Mouse (Mus musculus): ENCODE measurements around the gene Espl1.

The Espl1 gene

GRCm38 (mm10) chr15:102295633-102296367 is at the start of gene Espl1:
Gene Espl1, plus strand, starts transcription at chr15:102296266.
- peak; percentile 92 to 95 for DNase-seq (ENCODE audit: low spot score in 2 of 2)

- DNase-seq (ENCODE audit: low spot score in 2 of 2) = peak; percentile 98
These were observed 49.2 kb upstream of the Espl1 start for GRCm38 (mm10) chr15:102246866-102247251.

GRCm38 (mm10) chr15:102247252-102248130 is 48.6 kb upstream of the Espl1 start:
- DNase-seq (ENCODE audit: low spot score in 2 of 2) = peak; percentile 87 to 88

GRCm38 (mm10) chr15:102248131-102248811 is 47.8 kb upstream of the Espl1 start:
- no peak for DNase-seq (ENCODE audit: low spot score in 2 of 2)

DNA sequence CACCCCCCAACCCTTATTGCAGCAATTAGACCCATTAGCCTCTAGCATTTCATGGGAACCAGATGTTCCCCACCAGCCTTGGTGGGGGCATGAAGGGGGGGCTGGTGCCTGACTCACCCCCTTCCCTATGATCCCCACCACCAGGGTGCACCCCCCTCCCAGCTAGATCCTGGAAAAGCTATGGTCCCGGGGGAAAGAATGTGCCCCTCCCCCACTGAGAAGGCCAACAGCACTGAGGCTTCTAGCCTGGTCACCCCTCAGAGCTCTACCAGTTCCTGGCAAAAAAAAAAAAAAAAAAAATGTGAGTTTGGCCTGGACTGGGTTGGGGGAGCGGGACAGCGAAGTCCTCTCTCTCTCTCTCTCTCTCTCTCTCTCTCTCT is 47.3 kb upstream of the Espl1 start:
- no peak for DNase-seq (ENCODE audit: low spot score in 2 of 2)

GRCm38 (mm10) chr15:102249251-102249691 is 46.8 kb upstream of the Espl1 start:
- no peak for DNase-seq (ENCODE audit: low spot score in 2 of 2)

GRCm38 (mm10) chr15:102249967-102250366 is 46.1 kb upstream of the Espl1 start:
- DNase-seq (ENCODE audit: low spot score in 2 of 2) = no peak

DNA sequence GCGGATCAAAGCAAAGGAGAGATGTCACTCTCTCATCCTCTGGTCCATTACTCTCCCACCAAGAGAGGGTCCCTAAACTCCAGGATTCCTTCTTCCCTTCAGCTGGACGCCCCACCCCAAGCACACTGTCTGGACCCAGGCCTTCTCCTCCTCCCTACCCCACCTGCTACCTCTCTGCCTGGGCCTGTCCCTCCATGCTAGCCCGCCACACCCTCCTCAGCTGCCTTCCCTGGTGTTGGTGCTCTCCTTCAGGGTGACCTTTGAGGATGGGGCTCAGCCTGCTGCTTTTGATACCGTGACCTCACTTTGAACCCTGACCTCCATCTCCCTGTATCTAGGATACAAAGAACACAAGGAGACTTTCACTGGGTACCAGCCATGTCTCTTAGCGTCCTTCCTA is 45.5 kb upstream of the Espl1 start:
- no peak for DNase-seq (ENCODE audit: low spot score in 2 of 2)

- no peak for DNase-seq (ENCODE audit: low spot score in 2 of 2)
These were observed 40.4 kb upstream of the Espl1 start for GRCm38 (mm10) chr15:102255547-102256255.

GRCm38 (mm10) chr15:102256431-102257201 is 39.5 kb upstream of the Espl1 start:
- DNase-seq (ENCODE audit: low spot score in 2 of 2) = no peak

DNA sequence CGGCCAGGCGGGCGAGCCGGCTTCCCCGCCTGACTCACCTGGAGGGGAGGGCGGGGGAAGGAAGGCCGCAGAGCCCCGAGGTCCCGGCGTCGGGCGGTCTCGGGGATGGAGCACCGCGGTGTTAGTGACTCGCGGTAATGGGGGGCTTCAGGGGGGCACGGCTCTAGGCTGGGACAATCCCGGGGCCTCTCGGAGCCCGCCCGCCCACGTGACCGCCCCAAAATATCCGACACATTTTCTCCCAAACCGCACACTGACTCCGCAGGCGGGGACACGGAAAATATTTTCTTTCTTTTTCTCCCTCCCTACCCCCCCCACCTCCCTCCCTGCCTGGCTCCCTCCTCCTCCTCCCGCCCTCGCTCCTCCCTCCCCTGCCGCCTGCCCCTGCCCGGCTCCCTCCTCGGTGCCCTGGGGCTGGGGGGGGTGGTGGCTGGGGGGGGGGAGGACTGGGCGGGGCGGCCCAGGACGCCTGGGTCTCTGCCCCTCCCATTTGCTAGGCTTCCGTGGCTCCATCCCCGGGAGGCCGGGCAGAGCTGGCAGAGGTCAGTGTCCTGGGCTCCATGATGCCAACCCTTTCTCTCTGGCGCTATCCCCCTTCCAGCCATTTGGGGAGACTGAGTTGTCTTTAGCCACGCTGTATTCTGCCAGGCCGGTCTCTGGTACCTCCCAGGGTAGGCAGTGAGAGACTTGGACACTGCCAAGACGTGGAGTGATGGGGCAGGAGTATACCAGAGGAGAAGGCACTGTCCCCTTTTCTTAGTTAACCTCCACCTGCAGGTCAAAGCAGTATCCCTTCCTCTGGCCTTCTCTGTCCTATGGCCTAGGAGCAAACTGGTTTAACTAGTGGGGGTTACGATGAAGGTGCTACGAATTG is 38.6 kb upstream of the Espl1 start, which contains the start of gene Rarg:
Gene Rarg, minus strand, starts transcription at position 316 of the 874 bp plus-strand sequence.
- DNase-seq (ENCODE audit: low spot score in 2 of 2) = peak in 1 of 2 experiments; percentile 59

DNA sequence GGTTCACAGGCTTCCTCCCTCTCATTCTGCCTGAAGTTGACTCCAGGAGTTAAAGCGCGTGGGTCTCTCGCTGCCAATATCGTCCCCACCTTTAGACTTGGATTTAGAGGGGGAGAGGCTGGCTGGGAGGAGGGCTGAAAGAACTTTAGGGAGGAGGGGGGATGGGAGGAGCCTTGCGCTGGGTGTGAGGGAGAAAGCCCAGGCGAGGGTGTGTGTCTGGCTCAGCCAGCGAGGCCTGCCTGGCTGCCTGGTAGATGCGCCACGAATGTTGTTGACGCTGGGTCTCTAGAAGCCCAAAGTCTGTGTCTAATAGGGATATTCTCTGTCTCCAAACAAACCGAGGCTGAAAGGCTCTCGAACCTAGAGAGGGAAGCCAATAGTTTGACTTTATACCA is 38.0 kb upstream of the Espl1 start:
- peak in 1 of 2 experiments; percentile 77 for DNase-seq (ENCODE audit: low spot score in 2 of 2)

DNA sequence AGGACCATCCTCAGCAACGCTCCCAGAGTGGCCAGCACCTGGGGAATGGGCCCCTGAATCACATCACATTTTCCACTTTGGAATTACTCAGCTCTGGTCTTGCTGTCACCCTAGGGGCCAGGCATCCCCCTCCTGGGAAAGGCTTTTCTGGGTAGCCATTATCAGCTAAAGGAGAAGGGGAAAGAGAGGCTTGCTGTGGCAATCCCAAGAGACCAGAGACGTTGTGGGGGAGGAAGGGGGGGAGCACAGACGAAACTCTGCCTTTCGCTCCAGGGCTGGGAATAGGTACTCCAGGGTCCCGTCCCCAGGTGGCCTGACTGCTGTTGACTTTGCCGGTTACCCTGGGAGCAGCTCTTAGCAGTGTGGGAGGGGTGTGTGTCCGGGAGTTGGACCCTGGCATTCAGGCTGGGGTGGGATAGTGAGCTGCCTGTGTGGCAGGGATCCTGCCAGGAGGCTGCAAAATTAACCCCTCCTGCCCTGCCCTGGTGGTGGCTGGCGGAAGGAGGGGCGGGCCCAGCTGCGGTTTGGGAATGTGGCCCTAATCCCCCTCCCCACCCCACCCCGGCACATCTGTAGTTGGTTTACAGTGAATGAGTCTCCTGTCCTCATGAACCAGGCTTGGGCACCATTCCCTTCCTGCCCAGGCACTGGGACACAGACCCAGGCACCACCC is 37.3 kb upstream of the Espl1 start:
- DNase-seq (ENCODE audit: low spot score in 2 of 2) = no peak

- DNase-seq (ENCODE audit: low spot score in 2 of 2) = no peak
These were observed 33.5 kb upstream of the Espl1 start for GRCm38 (mm10) chr15:102262582-102262981.

DNA sequence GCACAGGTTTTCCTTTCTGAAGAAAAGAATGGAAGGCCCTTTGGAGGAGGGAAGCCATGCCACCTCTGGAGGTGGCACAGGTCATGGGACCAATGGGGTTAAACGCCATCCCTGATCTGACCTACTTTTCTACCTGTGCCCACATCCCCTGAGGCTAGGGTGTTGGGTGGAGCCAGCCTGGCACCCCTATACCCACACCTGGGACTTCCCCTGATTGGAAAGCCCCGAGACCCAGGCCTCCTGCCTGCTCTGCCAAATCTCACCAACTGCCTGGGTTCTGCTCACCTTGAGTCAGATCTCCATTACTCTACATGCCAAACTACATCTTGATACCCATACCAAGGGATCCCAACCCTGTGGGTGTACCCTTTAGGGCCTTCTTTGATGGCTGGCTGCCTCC is 33.0 kb upstream of the Espl1 start:
- DNase-seq (ENCODE audit: low spot score in 2 of 2) = no peak

DNA sequence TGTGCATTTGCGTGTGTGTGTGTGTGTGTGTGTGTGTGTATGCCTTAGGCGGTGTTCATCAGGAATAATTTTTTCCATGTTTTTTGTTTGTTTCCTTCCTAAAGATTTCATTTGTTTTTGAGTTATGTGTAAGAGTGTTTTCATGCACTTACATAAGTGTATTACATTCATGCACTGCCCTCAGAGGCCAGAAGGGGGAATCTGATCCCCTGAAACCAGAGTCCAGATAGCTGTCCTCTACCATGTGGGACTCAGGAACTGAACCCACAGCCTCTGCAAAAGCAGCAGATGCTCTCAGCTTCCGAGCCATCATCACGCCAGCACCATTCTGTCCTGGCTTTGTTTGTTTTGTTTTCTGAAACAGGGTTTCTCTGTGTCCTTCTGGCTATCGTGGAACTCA is 30.5 kb upstream of the Espl1 start:
- no peak for DNase-seq (ENCODE audit: low spot score in 2 of 2)

DNA sequence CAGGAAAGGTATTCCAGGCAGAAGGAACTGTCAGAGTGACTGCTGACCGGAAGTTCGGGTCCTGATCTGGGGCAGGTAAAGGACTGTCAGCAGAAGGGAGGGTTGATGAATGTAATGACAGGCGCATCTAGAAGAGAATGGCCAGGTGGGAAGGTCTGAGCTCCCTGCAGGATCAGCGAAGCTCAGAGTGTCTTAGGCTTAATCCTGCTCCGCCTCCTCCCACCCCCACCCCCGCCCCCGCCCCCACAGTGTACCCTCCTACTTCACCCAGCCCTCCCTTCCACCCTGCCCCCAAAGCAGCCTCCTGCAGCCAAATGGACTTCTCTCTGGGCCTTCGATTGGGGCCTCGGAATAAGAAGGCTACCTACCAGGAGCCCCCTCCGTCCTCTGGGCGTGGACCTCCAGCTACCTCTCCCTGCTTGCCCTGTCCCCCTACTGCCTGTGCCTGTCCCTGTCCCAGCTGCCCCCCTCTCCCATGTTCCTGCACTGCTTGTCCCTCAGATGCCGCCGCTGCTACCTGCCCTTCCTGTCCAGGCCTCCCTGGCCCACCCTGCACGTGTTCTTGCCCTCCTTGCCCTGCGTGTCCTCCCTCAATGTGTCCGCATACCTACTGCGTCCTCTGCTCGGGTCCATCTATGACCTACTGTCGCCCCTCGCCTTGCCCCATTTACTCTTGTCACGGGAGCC is 25.6 kb upstream of the Espl1 start, which contains the start of gene Gm9918:
Gene Gm9918, plus strand, starts transcription at position 290 of the 687 bp plus-strand sequence.
- DNase-seq (ENCODE audit: low spot score in 2 of 2) = no peak

GRCm38 (mm10) chr15:102271441-102271840 is 24.6 kb upstream of the Espl1 start:
- no peak for DNase-seq (ENCODE audit: low spot score in 2 of 2)

All from heart, adult 9 months (tissue).